Mouse (Mus musculus): ENCODE data around the gene Anapc11.
A peak's percentile ranks its signal among the peaks of the same experiment; 100 is the strongest.
"Not testable (repeated sequence)": the region's sequence is repeated elsewhere in the genome, so short reads cannot be mapped to it uniquely, and the experiment has no call there.

The Anapc11 gene

DNA sequence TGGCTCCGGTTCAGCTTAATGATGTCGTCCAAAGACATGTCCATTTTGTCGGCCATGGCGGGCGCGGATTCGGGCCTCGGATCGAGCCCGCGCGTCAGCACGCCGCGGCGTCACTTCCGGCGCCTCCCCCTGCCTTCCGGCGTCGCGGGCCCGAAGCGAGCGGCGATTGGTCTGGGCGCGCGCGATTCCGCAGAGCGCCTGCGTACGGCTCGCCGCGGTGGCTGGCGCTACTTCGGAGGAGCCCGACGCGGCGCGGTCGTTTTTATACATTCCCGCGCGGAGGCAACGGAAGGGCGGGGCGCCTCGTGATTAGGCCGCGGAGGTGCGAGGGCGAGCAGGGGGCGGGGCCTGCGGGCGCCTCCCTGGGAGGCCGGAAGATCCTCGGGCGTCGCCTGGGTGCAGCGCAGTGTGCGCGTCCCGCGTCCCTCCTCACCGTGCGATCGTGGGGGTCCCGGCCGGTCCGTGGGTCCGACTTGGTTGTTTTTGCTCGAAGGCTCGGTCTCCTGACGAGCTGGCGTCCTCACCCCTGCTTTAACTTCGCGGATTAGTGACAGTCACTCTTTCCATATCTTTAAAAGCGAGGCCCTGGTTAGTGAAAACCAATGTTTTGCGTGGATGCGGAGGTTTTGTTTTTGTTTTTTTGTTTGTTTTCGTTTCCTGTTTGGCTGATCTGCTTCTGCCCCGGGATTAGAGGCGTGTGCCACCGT, at the start of gene Anapc11, which contains the start of gene Alyref:
Anapc11 (plus strand) TSS at position 139 of the 707 bp plus-strand sequence.
Alyref (minus strand) TSS at position 83 of the 707 bp plus-strand sequence.
- peak; percentile 93 for DNase-seq (ENCODE audit: extremely low spot score)

DNA sequence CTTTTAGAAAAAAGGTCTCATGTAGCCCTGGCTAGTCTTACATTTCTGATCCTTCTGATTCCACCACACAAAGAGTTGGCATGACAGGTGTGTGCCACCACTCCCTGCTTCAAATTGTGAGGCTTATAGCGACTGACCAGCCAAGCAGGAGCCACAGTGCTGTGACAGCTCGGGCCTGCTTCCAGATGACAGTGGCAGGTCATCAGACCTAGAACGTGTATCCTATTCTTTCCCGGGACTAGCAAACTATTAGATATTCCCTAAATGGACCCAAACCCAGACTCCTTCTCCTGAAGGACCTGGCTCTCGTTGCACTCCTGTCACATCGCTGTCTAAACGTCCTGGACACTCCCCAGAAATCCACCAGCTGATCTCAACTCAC, 49.4 kb upstream of the Anapc11 start:
- no peak for DNase-seq (ENCODE audit: extremely low spot score)

DNA sequence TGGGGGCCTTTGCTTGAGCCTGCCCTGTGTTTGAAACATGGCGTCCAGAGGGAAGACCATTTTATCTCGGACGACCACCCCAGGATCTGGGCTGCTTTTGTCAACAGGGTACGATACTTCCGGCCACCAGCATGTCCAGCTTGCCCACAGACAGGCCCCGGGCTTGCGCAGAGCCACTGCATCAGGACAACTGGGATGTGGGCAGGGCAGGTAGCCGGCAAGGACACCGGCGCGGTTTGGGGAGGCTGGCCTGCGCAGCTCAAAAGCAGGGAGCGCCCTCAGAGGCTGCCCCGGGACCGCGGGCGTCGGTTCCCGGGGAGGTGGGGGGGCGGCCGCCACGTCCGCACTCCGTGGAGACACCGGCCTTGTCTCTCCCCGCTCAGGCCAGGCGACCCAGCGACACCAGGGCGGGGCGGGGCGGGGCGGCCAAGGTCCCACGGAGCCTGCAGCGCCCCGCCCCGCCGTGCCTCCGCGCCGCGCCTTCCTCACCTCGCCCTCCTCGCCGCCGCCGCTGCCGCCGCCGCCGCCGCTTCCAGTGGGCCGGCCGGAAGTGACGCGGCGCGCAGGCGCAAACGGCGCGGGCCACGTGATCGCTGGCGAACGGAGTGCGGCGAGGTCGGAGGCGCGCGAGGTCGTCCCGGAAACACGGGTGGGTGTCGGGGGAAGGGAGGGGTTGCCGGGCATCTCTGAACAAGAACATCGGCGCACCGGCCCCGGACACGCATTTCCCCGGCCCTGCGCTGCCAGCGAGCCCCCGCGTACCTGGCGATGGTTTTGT, 48.9 kb upstream of the Anapc11 start, which contains the start of gene Mcrip1:
Mcrip1 (minus strand) TSS at position 560 of the 778 bp plus-strand sequence.
- peak; percentile 90 for DNase-seq (ENCODE audit: extremely low spot score)

DNA sequence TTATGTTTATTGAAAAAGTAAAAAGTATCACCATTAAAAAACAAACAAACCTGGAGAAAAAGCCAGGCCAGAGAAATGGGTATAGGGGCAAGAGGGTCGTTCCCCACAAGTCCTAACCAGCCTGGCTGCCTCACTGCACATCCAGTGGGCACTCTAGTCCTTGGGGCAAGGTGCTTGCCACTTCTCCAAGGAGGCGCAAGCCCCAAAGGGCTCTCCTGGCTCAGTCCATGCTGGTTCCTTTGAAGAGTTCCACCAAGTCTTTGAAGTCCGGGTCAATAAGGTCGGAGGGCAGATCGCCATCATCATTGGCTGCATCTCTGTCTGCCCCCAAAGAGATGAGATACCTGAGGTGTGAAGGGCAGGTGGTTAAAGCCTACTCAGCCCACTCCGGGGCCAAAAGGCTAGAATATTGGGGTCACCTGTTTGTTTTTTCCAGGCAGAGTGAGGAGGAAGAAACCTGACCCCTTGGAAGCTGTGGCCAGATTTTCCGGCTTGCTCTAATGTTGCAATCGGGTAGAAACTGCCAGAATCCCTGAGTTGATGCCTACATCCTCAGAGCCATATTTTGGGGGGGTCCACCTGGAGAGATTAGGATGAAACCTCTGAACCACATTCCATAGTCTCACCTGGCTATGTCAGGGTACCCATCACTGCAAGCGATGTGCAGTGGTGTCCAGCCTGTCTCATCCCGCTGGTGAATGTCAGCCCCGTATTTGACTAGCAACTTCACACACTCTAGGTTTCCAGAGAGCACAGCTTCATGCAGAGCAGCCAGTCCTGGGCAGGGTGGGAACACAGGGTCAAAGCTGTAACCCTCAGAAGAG, 48.0 kb upstream of the Anapc11 start:
- no peak for DNase-seq (ENCODE audit: extremely low spot score)

DNA sequence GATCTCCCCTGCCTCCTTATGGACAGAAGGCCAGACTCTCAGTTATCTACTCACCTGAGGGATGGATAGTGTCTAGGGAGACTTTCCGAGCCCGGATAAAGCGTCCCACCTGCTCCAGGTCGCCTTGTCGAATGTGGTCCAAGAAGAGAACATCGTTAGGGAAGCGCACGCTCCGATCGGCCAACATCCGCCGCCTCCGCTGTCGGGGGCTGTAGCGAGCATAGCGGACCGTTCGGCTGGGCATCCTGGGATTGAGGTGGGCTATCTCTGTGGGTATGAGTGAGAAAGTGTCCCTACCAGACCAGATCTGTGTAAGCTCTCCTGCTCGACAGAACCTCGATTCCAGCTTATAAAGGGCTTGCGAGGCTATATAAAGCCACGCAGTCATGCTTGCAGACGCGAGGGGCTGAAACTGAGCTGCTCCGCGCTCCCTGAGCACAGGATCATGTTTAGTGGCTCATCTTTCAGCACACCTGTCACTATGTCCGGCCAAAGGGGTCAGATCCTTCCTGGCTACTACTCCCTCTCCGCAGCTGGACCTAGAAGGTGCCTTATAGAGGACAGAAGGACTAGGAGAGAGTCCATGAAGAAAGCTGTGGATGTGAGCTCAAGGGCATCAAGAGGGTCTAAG, 47.3 kb upstream of the Anapc11 start, which contains the start of gene Ppp1r27:
Ppp1r27 (minus strand) TSS at position 323 of the 631 bp plus-strand sequence.
- no peak for DNase-seq (ENCODE audit: extremely low spot score)

DNA sequence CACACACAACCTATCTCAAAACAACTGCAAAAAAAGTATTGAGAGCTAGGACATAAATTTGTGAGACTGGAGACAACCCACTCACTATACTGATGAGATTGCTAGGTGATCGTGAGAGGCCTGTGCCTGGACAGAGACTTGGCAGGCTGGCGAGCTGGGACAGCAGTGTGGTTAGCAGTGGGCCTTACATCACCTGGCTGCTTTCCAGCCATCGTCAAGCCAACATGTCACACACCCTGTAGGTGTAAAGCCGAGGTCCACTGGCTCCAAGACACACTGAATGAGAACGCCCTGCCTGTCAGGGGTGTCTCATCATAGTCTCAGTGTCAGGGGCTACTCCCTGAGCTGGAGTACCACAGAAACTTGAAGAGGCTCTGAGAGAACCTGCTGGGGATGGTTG, 45.5 kb upstream of the Anapc11 start:
- DNase-seq (ENCODE audit: extremely low spot score): no peak

DNA sequence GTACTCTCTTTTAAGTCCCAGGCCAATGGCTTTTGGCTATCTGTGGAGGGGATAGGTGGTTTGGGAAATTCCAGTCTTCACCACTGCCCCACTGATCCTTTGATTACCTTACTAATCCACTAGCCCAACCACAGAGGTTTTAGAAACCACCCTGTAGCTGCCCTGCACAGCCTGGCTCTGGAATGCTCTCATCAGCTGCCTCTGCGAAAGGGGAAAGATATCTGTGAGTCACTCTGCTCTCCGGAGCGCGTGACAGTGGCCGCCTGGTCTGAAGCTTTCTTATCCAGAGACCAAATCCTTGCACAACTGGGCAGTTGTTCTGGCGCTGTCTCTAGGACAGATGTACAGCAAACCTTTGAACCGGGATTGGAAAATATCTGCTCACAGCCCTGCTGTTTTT, 43.4 kb upstream of the Anapc11 start:
- no peak for DNase-seq (ENCODE audit: extremely low spot score)

DNA sequence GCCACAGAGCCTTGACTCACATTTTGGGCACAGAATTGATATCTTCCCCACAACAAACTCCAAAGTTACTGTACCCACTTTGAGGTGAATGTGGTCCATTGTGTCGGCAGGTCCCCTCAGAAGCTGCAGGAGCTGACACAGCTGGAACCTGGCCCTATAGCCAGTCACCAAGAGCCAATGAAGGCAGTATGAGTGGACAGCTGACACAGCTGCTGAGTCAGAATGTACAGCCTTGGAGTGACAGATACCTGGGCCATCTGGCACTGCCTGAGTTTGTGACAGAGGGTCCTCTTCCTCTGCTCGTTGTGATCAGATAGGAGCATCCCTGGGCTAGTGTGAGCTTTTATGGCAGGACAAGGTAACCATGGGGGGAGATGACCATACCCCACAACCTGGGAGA, 43.0 kb upstream of the Anapc11 start:
- no peak for DNase-seq (ENCODE audit: extremely low spot score)

DNA sequence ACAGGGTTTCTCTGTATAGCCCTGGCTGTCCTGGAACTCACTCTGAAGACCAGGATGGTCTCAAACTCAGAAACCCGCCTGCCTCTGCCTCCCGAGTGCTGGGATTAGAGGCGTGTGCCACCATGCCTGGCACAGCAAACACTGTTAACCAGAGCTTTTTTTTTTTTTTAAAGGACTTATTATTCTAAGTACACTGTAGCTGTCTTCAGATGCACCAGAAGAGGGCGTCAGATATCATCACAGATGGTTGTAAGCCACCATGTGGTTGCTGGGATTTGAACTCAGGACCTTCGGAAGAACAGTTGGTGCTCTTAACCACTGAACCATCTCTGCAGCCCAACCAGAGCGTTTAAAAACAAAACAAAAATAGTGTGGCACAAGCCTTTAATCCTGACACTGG, 39.4 kb upstream of the Anapc11 start:
- DNase-seq (ENCODE audit: extremely low spot score): not testable (repeated sequence)

DNA sequence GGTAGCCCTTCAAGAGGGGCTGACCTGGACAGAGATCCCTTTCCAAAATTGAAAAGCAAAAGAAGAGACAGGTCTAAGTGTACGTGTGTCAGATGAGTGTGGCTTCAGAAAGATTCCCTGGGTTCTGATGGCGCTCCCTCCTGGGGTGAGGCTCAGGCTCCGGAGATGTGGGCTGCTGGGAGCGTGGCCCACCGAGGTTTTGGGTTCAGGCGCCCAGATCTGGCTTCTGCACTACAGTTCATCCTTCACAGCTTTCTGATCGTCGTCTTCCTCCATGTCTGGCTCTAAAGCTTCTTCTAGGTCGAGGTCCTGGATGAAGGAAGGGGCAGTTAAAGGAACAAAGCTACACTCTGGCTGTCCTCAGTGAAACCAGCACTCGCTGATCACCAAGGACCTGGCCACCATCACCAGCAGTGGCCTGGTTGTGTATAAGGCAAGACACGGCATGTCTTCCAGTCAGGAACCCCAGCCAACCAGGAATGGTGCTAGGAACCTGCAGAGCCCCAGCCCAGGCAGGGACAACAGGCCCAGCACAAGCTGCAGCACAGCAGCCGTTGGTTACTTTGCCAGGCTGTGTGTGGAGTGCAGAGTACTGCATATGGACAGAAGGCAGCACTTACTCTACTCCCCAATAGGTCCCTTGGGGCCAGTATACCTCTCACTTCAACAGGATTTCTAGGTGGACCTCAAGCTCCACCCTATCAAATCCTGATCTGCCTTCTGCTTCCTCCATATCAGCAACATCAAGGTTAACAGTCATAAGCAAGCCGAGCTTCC, 37.1 kb upstream of the Anapc11 start:
- no peak for DNase-seq (ENCODE audit: extremely low spot score)

DNA sequence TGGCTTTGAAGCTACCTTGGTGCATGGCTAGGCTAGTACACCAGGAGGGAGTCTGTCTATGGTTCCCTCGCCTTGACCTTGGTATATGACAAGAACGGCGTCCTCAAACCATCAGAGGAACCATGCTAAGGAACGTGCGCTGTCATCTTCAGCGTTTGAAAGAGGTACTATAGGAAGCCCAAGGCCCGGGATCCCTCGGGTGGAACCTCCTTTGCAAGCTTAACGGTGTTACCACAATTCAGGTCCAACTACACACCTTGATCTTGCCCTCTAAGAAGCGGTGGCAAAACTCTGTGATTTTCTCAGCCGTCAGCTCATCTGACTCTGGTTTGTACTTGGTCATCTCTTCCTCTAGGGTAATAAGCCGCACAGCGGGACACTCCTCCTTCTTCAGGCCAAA, 35.3 kb upstream of the Anapc11 start:
- DNase-seq (ENCODE audit: extremely low spot score): no peak

DNA sequence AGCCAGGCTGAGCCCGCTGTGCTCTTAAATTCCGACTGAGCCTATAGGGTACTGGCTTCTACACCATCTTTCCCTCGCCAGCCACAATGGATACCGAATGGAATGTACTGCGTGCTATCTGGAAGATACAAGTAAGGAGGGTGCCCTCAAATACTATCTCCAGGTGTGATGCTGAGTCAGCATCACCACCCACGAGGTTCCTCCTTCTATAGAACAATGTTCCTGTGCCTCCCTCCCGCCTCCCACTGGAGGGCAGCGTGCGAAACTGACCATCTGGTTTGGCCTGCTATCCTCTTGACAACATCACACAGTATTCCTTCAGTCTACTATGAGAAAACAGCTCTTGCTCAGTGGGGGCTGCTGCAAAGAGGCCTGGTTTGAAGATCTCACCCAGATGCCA, 33.1 kb upstream of the Anapc11 start:
- DNase-seq (ENCODE audit: extremely low spot score): no peak

DNA sequence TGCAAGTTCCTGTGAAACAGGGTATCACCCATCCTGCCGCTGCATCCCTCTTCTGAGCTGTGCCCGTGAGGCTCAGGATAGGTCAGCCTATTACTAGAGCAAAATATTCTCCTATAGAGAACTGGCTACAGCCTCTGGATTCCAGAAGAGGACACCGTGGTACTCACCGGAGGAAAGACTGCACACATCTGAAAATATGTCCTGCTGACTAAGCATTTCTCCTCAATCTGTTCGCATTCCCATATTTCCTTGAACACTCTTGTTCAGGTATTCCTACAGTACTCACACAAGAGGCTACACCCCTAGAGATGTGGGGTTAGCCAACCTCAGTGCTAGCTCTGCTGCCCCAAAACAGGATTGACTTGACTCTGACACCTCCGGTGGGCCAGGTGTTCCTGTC, 29.9 kb upstream of the Anapc11 start:
- no peak for DNase-seq (ENCODE audit: extremely low spot score)

DNA sequence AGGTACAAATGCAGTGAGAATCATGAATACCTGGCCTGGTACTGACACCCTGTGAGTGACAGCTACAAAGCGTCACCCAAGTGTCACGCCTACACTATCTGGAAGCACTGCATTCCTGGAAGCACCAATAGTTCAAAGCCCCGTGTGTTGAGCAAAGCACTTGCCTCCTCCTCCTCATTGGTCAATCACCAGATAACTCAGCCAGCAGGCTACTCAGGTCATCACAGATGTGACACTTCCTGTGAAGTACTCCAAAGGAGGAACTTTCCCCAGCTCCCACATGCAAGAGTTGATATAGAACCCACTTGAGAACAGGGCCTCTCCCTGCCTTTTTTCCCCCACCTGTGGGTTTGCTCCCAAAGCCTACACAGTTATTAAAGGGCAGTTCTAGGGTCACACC, 27.1 kb upstream of the Anapc11 start:
- no peak for DNase-seq (ENCODE audit: extremely low spot score)

DNA sequence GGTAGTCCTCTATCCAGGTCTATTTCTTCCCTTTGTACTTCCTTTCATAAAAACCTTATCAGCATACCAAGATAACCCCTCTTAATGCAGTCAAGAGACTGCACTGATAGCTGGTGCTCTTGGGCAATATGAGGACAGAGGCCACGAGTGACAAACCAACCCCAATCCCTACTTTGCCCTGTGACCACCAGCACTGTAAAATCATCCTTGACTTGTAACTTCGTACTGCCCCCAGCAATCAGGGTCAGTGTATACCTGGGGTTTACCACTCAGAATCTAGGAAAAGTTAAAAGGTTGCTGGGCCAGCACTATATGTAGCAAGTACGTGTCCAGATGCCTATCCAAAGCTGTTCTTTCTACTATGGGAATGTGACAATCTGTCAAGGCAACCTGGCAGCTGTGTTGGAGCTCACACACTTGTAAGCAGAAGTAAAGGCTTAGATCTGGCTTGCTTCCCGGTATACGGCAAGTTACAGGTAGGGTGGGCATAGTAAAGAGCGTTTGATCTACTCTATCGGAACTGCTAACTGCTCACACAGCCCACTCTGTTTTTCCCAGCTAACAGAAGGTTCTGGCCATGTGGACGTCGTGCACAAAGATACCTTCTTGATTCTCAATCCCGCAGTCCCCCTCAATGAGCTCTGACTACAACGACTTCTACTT, 26.3 kb upstream of the Anapc11 start:
- no peak for DNase-seq (ENCODE audit: extremely low spot score)

DNA sequence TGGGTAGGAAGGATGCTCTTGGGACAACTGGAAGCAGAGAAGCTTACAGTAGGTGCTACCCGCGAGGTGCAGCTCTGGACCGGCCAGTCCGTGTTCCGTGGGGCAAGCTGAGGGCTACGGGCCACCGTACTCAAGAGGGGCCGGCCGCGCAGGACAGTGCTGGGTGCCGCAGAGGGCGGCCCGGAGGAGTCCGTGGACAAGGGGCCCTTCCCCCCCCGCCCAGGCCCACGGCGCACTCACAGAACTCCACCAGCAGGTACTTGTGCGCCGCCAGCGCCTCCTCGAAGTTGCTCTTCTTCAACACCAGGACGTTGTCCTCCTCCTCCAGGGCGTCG, 25.8 kb upstream of the Anapc11 start:
- no peak for DNase-seq (ENCODE audit: extremely low spot score)

DNA sequence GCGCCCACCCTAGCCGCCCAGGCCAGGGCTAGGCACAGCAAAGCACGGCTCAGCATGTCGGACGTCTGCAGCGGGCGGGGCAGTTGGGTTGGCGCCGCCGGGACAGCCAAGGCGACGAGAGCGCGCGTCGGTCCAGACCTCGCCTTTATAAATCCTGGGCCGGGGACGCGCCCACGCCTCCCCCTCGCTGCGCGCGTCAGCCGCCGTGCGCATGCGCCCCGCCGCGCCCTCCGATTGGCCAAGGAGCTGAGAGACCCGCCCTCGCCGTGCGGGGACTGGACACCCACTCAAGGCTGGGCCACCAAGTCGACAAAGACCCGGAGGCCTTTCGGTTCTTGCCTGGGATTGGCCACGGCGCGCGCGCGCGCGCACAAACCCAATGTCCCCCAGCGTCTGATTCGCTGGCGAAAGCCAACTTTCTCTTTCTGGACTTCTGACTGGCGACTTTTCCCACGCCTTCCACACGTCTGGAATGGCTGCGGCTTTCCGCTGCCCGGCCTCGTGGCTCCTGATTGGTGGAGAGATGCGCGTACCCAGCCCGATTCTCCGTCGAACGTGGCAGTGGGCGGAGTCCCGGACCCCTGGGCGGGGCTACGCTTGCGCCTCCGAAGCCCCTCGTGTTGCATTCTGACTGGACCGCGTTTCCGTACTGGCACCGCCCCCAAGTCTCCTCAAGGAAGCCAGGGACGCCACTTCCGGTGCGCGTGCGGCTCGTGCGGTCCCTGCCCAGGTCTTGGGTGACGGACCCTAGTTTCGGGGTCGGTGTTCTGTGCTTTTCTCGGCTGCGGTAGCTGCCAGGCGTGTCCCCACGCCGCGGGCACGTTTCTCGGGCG, 25.3 kb upstream of the Anapc11 start, which contains the start of gene P4hb:
P4hb (minus strand) TSS at position 502 of the 833 bp plus-strand sequence.
- DNase-seq (ENCODE audit: extremely low spot score): peak; percentile 99

DNA sequence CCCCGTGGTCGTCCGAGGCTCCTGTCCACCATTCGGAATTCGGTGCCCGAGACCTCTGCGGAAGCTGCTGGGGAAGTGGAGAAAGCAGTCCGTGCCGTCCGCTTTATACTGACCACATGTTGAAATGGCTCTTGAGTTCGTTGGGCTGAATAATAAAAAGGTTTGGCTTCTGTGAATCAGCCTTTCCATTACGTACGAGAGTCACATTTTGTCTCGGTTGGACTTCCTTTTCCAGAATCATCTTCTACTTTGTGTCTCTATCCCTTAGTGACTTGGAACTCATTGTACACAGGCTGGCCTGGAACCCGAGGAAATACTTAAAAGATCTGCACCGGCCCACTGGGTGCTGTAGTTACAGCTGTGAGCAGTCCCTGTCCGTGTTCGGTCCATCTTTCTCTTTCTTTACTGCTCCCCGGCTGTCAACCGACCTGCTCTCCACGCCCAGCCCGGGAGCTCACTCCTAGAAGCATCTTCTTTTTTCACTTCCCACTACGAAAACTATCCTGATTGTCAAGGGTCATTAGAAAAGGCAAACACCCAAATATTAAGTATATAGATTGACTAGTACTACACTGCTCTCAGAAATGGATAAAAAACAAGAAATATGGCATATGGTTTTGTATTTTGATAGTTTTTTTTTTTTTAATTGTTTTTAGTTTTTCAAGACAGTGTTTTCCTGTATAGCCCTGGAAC, 24.5 kb upstream of the Anapc11 start:
- peak; percentile 32 for DNase-seq (ENCODE audit: extremely low spot score)

DNA sequence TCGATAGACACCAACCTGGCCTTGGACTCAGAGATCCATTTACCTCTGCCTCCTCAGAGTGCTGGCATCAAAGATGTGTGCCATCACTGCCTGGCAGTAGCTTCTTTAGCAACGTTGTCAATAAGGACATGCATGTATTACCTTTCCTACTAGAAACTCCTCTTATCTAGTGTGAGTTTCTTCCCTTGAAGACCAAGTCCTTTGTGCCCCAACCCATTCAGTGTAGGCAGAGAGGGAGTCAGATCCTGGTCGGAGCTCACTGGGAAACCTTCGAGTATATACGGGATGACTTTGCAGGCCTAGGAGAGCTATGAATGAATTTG, 24.0 kb upstream of the Anapc11 start:
- no peak for DNase-seq (ENCODE audit: extremely low spot score)
